Mouse (Mus musculus) T-helper 17 cell (primary cell): ENCODE results near the gene Itga1.

Experiments used
- in situ Hi-C, 2 experiments: fragments of 300-600 bp; cut with MboI, MseI; formaldehyde crosslinking; loops; 1 replicate in 1 of 2; 2 replicates in 1 of 2; pipeline ENCODE4 v1.15.1; 2025; ENCODE audit warnings: high pct_unique_total_duplicates in 2 of 2

The Itga1 gene

DNA sequence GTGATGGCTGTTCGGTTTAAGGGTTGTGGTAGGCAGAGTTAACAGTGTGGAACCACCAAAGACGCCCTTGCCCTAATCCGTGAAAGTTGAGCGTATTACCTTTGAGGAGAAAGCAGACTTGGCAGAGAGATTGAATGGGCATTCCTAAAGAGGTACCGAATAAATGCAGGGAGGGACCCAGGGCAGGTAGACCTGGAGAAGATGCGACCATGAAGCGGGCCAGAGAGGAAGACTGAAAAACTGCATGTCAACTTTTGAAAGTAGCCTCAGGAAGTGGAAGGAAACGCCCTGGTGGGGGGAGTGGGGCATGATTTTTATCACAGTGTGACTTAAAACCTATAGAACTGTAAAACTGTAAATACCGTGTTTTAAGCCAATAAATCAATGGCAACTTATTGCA is 2.4 kb downstream of the Itga1 start:
- in situ Hi-C loops = no loop called here

DNA sequence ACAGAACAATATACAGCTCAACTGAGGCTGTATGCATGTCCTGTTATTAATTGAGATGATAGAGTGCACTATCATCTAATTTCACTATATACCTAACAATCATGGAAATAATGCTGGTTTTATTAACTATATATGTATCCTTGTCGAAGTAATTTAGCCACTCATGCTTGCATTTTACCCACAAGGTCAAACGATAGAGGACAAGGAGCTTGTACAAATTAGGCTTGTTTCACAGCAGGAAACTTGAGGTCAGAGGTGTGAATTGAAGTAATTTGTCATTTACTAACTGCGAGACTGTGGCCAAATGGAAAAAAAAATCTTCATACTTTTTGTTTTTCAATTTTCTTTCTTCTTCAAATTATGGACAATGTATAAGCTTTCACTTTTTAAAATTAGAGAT is 3.5 kb downstream of the Itga1 start:
- in situ Hi-C loops = no loop called here

DNA sequence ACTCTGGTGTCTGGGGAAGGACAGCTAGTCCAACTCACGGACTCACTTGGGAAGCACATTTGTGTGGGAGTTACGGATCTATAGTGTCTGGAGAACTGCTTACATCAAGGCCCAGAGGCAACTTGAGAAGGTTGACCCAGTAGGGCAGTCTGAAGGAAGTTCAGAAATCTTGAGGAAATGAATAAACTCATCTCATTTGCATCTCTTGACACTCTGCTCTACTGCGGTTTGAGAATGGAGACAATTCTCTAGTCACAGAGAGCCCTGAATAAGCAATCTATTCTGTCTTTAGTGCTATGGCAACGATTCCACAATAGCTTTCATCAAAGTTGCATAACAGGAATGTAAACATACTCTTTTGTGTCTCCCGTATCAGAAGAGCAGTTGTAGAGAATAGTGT is 4.8 kb downstream of the Itga1 start:
- in situ Hi-C loops = no loop called here

DNA sequence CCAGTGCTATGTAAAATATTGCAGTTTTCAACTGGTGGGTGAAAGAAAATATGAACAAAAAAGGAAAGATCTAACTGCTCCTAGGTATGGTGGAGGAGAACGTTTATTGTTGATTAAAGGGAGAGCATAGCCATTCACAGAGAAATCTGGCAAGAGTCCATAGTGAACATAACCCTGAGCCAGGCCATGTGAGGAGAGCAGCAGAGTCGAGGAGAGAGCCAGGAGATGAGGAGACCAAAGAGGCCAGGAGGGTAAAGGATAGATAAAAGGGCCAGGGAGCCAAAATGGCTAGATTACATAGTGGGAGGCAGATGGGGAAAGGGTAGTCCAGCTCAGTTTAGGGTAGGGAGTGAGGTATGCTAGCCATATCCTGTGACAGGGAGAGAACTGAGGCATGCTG is 5.5 kb downstream of the Itga1 start:
- in situ Hi-C loops = no loop called here

DNA sequence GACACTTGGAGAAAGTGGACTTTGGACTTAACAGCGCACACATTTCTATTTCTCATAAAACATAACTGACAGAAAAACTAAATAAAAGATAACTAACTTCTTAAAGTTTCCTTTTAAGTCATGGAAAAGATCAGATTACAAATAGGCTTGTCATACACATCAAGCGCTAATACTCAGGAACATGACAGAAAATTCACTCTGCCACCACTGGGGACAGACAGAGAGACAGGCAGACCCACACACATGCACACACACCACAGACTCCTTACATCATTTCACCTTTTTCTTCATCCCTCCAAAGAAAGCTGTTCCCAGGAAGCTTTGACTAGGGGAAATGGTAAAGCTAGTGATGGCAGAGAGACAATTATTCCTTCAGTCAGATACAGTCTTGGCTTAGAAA is 6.4 kb downstream of the Itga1 start:
- in situ Hi-C loops = no loop called here

DNA sequence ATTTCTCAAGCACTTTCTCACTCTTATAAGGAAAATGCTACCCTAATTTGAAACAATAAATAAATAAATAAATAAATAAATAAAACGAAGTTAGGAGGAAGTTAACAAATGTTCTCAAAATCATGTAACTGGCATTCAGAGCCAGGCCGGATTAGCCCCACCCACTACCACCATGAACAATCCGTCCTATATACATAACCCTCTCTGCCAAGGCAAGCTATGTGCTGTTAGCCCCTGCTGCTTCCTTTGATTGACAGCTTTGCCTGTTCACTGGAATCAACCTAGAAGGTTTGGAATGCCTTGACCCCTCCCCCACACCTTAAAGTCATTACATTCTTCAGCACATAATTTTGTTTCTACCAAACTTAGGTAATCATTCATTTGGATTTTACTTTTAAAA is 10.3 kb downstream of the Itga1 start:
- in situ Hi-C loops = loop anchor here in 1 of 2 experiments (5.0 kb wide), 1 partner anchor 269 kb away; no protein-coding TSS in a partner anchor

DNA sequence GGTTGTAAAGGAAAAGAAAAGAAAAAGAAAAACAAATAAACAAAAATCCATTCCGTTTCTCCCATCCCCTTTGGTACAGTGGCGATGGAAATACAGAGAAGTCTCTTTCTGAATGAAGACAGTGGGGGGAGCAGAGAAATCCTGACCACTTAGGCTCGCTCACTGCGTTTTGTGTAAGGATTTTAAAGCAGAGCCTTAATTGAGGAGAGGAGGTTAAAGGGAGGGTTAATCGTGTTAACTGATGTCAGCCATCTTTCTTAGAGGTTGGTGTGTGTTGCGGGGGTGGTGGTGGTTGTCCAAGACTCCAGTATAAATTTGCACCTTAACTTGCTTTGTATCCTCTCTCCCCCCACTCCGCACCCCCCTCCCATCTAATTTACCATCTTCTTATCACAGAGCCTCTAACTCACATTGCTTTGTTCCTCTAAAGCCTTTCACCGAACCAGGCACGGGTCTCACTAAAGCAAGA is 10.8 kb downstream of the Itga1 start:
- in situ Hi-C loops = loop anchor here in 1 of 2 experiments (5.0 kb wide), 1 partner anchor 269 kb away; no protein-coding TSS in a partner anchor

DNA sequence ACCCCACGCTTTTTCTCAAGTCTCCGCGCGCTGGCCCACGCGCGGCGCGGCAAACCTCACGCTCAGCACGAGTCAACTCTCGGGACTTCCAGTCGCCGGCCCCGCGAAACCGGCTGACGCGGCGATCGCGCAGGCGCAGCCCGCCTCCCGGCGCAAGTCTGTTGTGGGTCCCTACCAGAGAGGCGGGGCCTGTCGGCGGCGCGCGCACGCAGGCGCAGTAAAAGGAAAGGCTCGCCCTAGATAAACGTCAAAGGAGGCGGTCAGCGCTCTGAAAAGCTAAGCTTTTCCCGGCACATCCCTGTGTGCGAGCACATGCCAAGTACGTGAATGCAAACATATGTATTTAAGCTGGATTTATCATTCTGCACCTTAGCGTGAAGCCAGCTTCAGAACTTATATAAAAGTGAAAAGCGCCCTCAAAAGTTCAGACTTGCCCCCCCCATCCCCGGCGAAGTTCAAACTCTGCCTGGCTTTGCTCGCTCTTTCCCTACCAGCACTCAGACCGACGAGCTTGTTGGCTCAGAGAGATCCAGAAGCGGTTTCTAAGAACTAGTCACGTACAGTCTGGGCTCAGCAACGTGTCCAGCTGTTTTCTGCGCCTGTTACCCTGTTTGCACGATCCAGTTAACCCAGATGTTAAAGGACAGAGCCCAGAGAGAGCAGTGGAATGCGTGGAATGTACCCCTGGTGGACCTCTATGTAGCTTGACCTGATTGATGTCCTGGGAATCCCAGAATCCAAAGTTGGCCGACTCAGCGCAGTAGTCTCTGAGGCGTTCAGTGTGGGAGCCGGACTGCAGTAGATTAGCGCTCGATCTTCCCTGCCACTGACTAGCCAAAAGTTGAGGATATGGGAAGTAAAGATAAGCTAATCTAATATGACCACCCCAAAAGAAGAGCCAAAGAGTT is 11.4 kb downstream of the Itga1 start, which contains the start of gene Pelo:
TSS of gene Pelo (minus strand) at position 118 of the 908 bp plus-strand sequence.
- in situ Hi-C loops = loop anchor here in 1 of 2 experiments (5.0 kb wide), 1 partner anchor 268 kb away; no protein-coding TSS in a partner anchor

DNA sequence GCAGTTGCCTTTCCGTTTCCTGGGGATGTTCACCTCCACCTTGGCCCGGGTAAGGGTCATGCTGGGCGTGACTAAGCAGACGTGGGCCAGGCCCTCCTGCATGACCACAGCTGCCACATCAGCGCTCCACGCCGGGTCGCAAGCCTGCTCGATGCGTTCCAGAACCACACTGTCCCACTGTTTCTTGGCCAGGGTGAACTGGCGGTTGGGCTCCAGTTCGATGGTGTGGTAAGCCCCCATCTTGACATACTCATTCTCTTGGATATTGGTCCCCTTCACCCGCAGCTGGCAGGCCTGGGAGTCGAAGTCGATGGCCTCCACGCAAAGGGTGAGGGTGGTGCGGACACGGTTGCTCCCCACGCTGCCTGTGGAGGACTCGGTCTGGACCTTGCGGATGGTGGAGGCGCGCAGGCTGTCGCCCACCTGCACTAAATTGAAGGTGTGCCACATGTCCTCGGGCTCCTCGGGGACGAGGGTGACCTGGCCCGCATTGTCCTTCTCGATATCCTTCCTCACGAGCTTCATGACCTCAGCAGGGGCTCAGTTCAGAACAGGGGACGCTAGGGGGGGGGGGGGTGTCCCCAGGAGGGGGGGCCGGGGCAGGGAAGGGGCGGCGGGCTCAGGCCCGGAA is 12.3 kb downstream of the Itga1 start:
- in situ Hi-C loops = loop anchor here in 1 of 2 experiments (5.0 kb wide), 1 partner anchor 267 kb away; no protein-coding TSS in a partner anchor

DNA sequence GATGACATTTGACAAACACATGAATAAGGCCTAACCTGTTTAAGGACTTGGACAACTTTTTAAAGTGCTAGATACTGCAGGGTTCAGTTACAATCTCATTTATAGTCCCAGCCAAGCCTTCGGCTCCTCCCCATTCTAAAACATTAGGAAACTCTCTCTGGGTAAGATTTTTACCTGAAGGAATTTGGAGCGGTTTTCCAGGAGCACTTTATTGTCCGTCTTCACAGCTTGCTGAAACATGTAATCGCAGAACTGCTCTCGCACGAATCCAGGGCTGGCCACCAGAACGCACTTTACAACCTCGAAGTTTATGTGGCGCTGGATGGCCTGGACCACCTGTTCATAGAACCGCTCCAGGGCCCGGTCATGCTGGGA is 12.8 kb downstream of the Itga1 start:
- in situ Hi-C loops = no loop called here

DNA sequence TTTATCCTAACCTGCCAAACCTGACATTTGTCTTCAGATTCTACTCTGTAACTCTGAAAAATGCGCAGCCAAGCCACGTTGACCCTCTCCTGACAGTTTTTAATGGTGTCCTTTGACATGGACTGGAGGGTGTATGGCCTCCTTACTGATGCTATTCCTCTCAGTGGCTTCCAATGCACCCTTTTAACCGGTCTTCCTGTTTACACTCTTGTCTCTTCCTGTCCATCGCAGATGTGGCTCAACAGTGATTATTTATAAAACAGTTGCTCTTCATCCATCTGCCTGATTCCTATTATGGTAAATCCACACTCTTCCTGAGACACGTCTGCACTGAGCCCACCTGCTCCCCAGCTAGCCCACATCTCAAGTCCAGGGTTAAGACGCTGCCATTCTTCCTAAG is 15.8 kb downstream of the Itga1 start:
- in situ Hi-C loops = no loop called here

DNA sequence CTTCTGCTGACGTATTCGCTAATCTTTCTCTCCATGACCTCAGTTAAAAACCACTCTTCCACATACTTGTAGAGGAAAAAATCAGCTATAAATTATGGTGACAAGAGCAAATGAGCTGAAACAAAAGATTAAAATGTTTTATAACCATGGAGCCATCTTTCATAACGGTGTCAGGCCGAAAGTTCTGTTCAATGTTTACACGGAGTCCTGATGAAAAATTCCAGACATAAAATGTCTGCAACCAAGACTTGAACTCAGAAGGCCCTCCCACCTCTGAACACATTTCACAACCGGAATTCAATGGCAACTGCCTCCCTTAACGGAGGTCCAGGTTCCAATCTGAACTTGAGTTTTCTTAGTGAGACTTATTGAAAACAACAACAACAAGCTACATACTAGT is 19.4 kb downstream of the Itga1 start:
- in situ Hi-C loops = loop anchor here in 1 of 2 experiments (5.0 kb wide), 1 partner anchor 95 kb away; no protein-coding TSS in a partner anchor

DNA sequence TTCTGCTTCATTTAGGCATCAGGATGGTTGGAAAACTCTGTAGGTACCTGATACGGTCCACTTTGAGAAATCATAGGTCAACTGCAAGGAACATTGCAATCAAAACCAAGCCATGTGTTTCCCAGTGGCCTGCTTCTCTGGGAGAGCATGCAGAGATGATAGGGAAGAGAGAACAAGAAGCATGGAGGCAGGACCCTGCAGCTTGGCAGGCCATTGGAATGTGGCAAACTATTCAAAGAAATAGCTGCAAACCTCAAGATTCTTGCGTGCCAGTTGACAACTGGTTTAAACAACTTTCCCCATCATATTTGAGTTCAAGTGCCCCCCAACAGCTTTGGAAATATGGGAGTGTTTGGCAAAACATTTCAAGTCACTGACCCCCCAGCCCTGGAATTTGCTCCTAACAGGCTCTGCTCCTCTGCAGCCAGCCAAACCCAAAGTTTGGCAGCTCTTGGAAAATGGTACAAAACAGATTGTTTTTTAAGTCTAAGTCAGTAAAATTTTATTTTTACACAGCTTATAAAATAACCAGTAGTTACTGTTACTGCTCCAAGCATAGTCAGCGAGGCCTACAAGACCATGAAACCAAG is 21.7 kb downstream of the Itga1 start:
- in situ Hi-C loops = loop anchor here in 1 of 2 experiments (5.0 kb wide), 1 partner anchor 93 kb away; no protein-coding TSS in a partner anchor

DNA sequence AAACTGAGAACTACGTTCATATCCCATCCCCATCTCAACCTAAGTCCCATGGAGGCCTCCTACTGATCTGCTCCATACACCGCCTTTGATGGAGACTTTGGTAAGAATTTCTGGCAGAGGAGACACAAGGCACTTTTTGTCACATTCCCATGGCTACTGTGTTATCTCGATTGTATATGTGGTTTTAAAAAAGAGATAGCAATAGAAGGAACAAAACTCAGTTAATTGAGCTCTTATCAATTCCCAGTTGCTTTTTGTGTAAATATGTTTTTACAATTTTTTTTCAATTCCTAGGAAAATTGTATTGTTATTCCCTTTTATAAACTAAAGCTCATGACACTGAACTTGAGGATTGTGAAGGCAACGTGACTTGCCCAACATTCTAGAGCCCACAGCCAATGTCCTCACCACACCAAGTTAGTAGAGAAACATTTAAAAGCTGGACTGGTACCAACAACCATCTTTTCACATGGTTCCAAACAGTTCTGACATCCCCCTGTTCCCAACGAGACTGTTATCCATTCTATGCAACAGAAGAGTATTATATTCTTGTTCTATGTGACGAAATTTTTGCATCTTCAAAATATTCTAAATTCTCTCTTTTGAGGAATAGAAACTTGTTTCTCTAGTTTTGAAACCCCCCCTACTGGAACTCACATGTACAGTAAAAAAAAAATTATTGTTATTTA is 22.6 kb downstream of the Itga1 start:
- in situ Hi-C loops = no loop called here

DNA sequence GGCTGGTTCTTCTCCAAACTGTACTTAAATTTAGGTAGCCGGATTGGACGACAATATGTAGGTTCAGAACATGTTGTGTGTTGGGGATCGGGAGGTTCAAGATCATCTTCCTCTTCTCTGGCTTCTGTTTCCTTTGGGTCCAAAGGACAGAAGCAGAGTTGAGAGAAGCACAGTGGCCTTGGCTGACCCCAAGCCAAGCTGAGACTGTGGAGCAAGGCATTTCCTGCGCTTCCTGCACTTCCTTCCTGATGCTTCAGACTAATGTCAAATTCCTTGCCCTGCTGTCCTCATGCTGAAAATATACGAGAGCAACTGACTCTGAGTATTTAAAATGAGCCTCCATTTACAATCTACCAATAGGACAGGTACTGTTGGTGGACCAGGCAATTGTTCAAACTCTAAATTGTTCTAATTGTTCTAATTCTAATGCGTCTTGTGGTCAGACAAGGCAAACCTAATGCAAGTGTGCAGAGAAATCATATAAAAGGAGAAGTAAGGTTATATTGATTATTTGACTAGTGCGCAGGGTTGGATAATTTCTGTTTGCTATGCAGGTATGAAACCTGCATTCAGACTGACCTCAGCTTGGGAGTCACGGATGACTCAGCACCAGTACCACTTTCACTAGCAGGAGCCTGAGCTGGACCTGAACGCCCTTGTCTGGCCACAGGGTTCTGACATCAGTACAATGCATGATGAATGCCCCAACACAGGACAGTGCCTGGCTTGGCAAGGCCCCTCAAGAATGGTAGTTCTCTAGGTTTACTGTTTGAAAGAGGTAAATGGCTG is 24.2 kb downstream of the Itga1 start:
- in situ Hi-C loops = no loop called here

DNA sequence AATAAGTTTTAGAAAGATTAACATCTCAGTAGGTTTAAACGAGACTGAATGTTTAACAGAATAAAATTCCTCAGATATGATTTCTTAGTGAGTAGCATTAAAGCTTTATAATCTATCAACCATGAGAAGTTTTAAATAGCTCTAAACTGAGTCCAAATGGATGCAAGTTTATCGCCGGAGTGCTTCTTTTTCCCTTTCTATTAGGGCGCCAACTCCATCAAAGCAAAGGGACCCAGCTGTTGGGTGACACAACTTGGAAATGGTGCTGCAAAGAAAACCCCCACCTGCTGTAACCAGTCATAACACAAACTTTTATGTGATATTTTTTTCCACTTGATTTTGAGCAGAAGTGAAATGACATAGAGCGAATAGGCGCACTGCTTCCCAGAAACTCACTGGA is 29.4 kb downstream of the Itga1 start:
- in situ Hi-C loops = no loop called here

DNA sequence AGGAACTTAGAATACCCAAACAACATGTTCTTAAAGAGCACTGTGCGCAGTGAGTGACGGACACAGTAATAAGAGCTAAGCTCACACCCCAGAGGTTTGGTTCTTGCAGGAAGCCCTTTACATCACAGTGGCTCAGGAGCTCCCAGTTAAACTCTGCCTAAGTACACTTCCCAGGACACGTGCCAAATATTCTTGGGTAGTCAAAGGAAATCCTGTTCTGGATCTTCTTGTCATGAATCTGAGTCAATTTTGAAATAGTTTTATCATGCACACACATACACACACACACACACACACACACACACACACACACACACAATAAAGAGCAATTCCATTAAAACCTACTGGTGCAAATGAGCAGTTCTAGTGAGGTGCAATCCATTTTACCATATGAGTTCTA is 30.3 kb downstream of the Itga1 start:
- in situ Hi-C loops = no loop called here

DNA sequence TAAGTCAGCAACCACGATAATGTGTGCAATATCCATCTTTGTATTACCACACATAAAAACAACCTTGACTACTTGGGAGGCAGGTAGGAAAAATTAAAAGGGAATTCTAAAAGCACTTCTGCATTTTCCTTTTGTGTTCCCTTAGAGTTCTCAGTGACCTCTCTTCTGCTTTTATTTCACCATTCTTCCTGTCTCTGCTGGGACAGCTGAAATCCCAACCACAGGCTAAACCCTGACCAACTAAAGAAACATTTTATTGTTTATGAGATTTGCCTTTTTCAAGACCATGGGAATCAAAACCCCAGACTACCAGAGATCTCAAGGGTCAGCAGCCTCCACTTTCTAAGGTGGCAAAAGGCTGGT is 33.8 kb downstream of the Itga1 start:
- in situ Hi-C loops = no loop called here

DNA sequence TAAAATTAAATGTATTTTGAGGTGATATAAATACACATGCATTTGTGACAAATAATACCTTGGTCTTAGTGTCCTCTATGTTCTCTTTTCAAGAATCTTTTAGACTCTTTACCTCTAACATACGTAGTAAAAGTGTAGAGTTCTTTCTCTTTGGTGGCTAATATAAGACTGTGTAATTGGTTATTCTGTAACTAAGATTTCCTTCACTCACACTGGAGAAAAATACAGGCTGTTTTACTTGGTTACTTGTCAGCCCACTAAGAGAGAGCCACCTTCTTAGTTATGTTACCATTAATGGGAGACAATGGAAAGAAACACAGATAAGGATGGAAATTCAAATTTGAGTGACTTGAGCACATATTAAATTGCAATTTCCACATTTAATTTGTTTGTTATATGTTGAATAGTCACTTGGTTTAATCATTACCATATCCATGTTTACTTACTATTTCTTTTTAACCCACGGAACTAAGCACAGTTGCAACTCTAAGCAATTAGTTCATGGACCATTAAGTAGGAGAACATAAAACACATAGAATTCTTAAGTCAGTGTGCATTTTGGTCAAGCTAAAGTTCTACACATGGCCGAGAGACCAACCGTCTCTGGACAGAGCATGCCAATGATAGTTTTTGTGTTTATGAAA is 34.3 kb downstream of the Itga1 start:
- in situ Hi-C loops = no loop called here

DNA sequence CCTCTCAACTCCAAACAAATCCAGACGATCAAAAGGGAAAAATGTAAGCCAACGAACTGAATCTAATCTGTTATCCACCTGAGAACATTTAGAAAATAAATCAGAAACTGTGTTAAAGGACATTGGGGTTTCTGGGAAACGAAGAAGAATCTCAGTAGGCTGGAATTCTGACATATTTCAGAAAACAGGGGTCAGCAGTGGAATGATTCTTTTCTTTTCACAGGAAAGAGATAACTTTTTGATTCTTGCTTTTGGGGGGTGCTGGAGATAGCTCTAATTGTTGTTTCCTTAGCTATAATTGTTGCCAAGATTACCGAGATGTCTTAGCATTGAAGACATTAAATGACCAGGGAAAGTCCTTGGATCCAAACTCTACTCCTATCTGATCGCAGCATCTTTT is 44.2 kb downstream of the Itga1 start:
- in situ Hi-C loops = no loop called here
